In genomic region chr8:34303815-34304214, GRCm38 (mm10) we compare ENCODE assay signal across 14 mouse cellular contexts.
"Had no signal": no experiment of that assay in that cellular context is flagged by ENCODE, and none has a peak within 500 bp of the region (broad histone marks: within the 10 kb centered on the region; RNA-seq: fewer than 3 reads in every experiment).

No protein-coding gene starts in this region.

- H3K9ac ChIP-seq: lung, embryonic 14.5 days; midbrain, embryonic 13.5 days; midbrain, embryonic 15.5 days; neural tube, embryonic 12.5 days; stomach, embryonic 15.5 days had no signal

- H3K4me3 ChIP-seq: midbrain, embryonic 13.5 days; midbrain, embryonic 15.5 days; neural tube, embryonic 12.5 days; stomach, embryonic 15.5 days had no signal

- H3K4me2 ChIP-seq: lung, embryonic 14.5 days; midbrain, embryonic 11.5 days; midbrain, embryonic 13.5 days; midbrain, embryonic 15.5 days; neural tube, embryonic 12.5 days; stomach, embryonic 15.5 days had no signal

- H3K9me3 ChIP-seq: midbrain, embryonic 15.5 days; stomach, embryonic 15.5 days had no signal

- H3K4me1 ChIP-seq: neural tube, embryonic 12.5 days had no signal

- H3K27me3 ChIP-seq: midbrain, embryonic 13.5 days; midbrain, embryonic 15.5 days; neural tube, embryonic 12.5 days; stomach, embryonic 15.5 days had no signal

- ATAC-seq: midbrain, embryonic 13.5 days; midbrain, embryonic 15.5 days had no signal

- DNase-seq: lung, adult 18-20 months; lung, embryonic 14.5 days; lung, postnatal 10 days; lung, postnatal 4 days; right cerebral cortex, postnatal 14 days; thymus, adult 2 months; thymus, postnatal 25 days; thymus, postnatal 4 days had no signal

- H3K27ac ChIP-seq: midbrain, embryonic 13.5 days; midbrain, embryonic 15.5 days; neural tube, embryonic 12.5 days; stomach, embryonic 15.5 days; stomach, postnatal 0 days had no signal

- H3K36me3 ChIP-seq: midbrain, embryonic 13.5 days; midbrain, embryonic 15.5 days; neural tube, embryonic 12.5 days; stomach, embryonic 15.5 days had no signal
